Mouse (Mus musculus): ENCODE results near the gene Ptprm. TPM values are rescaled to one million over a fixed set of nuclear protein-coding genes. Genes with fewer than 3 reads are reported as not detected.

Gene Ptprm
- total RNA-seq, 2 experiments from 2014 or later: 27.3 to 27.4 TPM

- no peak for DNase-seq (ENCODE audit: low spot score in 2 of 2)
These were observed 116.8 kb downstream of the Ptprm start for GRCm38 (mm10) chr17:67237407-67237806.

GRCm38 (mm10) chr17:67233063-67233462 lies 121.2 kb downstream of the Ptprm start:
- no peak for DNase-seq (ENCODE audit: low spot score in 2 of 2)

- DNase-seq (ENCODE audit: low spot score in 2 of 2): no peak
These were observed 127.3 kb downstream of the Ptprm start for GRCm38 (mm10) chr17:67226991-67227390.

- DNase-seq (ENCODE audit: low spot score in 2 of 2): no peak
These were observed 138.9 kb downstream of the Ptprm start for GRCm38 (mm10) chr17:67215326-67215725.

- DNase-seq (ENCODE audit: low spot score in 2 of 2): no peak
These were observed 140.5 kb downstream of the Ptprm start for GRCm38 (mm10) chr17:67213711-67214110.

- DNase-seq (ENCODE audit: low spot score in 2 of 2): no peak
These were observed 144.4 kb downstream of the Ptprm start for GRCm38 (mm10) chr17:67209676-67210344.

- no peak for DNase-seq (ENCODE audit: low spot score in 2 of 2)
These were observed 145.7 kb downstream of the Ptprm start for GRCm38 (mm10) chr17:67208600-67208999.

- DNase-seq (ENCODE audit: low spot score in 2 of 2): no peak
These were observed 147.3 kb downstream of the Ptprm start for GRCm38 (mm10) chr17:67206984-67207383.

- DNase-seq (ENCODE audit: low spot score in 2 of 2): no peak
These were observed 153.1 kb downstream of the Ptprm start for GRCm38 (mm10) chr17:67201151-67201550.

- no peak for DNase-seq (ENCODE audit: low spot score in 2 of 2)
These were observed 160.5 kb downstream of the Ptprm start for GRCm38 (mm10) chr17:67193728-67194127.

- no peak for DNase-seq (ENCODE audit: low spot score in 2 of 2)
These were observed 165.7 kb downstream of the Ptprm start for GRCm38 (mm10) chr17:67188514-67188913.

GRCm38 (mm10) chr17:67186879-67187278 lies 167.4 kb downstream of the Ptprm start:
- DNase-seq (ENCODE audit: low spot score in 2 of 2): no peak

- DNase-seq (ENCODE audit: low spot score in 2 of 2): no peak
These were observed 168.3 kb downstream of the Ptprm start for GRCm38 (mm10) chr17:67185942-67186341.

GRCm38 (mm10) chr17:67179446-67179845 lies 174.8 kb downstream of the Ptprm start:
- DNase-seq (ENCODE audit: low spot score in 2 of 2): no peak

- peak in 1 of 2 experiments; percentile 10 for DNase-seq (ENCODE audit: low spot score in 2 of 2)
These were observed 175.5 kb downstream of the Ptprm start for GRCm38 (mm10) chr17:67178686-67179265.

GRCm38 (mm10) chr17:67175836-67176235 lies 178.4 kb downstream of the Ptprm start:
- peak in 1 of 2 experiments; percentile 29 for DNase-seq (ENCODE audit: low spot score in 2 of 2)

GRCm38 (mm10) chr17:67171353-67171752 lies 182.9 kb downstream of the Ptprm start:
- DNase-seq (ENCODE audit: low spot score in 2 of 2): no peak

- DNase-seq (ENCODE audit: low spot score in 2 of 2): no peak
These were observed 183.6 kb downstream of the Ptprm start for GRCm38 (mm10) chr17:67170696-67171095.

GRCm38 (mm10) chr17:67165876-67166275 lies 188.4 kb downstream of the Ptprm start:
- DNase-seq (ENCODE audit: low spot score in 2 of 2): no peak

GRCm38 (mm10) chr17:67159611-67160010 lies 194.6 kb downstream of the Ptprm start:
- DNase-seq (ENCODE audit: low spot score in 2 of 2): no peak

- DNase-seq (ENCODE audit: low spot score in 2 of 2): no peak
These were observed 197.0 kb downstream of the Ptprm start for GRCm38 (mm10) chr17:67157089-67157752.

GRCm38 (mm10) chr17:67152218-67152617 lies 202.0 kb downstream of the Ptprm start:
- no peak for DNase-seq (ENCODE audit: low spot score in 2 of 2)

Measured in adrenal gland, adult 18-20 months (tissue).